Mouse (Mus musculus) hindbrain, embryonic 13.5 days (tissue): ENCODE results near the gene Ubald1. TPM values are rescaled to one million over a fixed set of nuclear protein-coding genes. Genes with fewer than 3 reads are reported as not detected.

ENCODE experiments used
- ATAC-seq: fragments of 200-750 bp; cut with Nextera tagmentation; 2 replicates; pipeline ENCODE4 v1.8.0; 2017; ENCODE audit warnings: moderate TSS enrichment; ENCODE audit not compliant: low FRiP score
- H3K27ac ChIP-seq: fragments of 300-500 bp; sonication (generic); 2 replicates; pipeline ENCODE4 v1.5.1; 2015; ENCODE audit warnings: inconsistent platforms, mild to moderate bottlenecking, moderate library complexity
- H3K27me3 ChIP-seq: fragments of 300-500 bp; sonication (generic); 2 replicates; pipeline ENCODE4 v1.6.1; 2015; ENCODE audit warnings: mild to moderate bottlenecking, inconsistent platforms
- H3K36me3 ChIP-seq: fragments of 300-500 bp; sonication (generic); 2 replicates; pipeline ENCODE4 v1.6.1; 2015; ENCODE audit warnings: mild to moderate bottlenecking, inconsistent platforms
- H3K4me1 ChIP-seq: fragments of 300-500 bp; sonication (generic); replicated peaks from 2 replicates; pipeline ENCODE4 v1.6.1; 2015; ENCODE audit warnings: inconsistent platforms
- H3K4me2 ChIP-seq: fragments of 300-500 bp; sonication (generic); 2 replicates; pipeline ENCODE4 v1.6.1; 2015; ENCODE audit warnings: inconsistent platforms, mild to moderate bottlenecking, moderate library complexity
- H3K4me3 ChIP-seq: fragments of 300-500 bp; sonication (generic); 2 replicates; pipeline ENCODE4 v1.5.1; 2015; ENCODE audit warnings: mild to moderate bottlenecking, inconsistent platforms
- H3K9ac ChIP-seq: fragments of 300-500 bp; sonication (generic); 2 replicates; pipeline ENCODE4 v1.6.1; 2015; ENCODE audit warnings: mild to moderate bottlenecking, inconsistent platforms
- H3K9me3 ChIP-seq: fragments of 300-500 bp; sonication (generic); 2 replicates; pipeline ENCODE4 v1.6.1; 2016; ENCODE audit warnings: inconsistent platforms
- WGBS: fragments of 180-500 bp; shearing (Covaris S2); methylation state at CpG from one replicate; pipeline ENCODE4 v1.1.7; 2015; 5-methylcytosine and 5-hydroxymethylcytosine counted together
- polyA plus RNA-seq: library from polyadenylated mRNA; unstranded; fragments of >200 nt; fragmentation: Nextera tagmentation; extraction: Ambion mirVana; gene quantifications from 2 replicates; pipeline ENCODE4 v1.2.1, GENCODE M21; 2015

Gene Ubald1
- polyA plus RNA-seq, 1 experiment from 2014 or later = 53.7 TPM

GRCm38 (mm10) chr16:4878192-4878885 lies 1.8 kb downstream of the Ubald1 start:
- no peak for ATAC-seq
- peaks cover 31% of the 10 kb centered on the region for H3K36me3 ChIP-seq
- H3K4me1 ChIP-seq = peaks cover 50% of the 10 kb centered on the region
- H3K27ac ChIP-seq = peak overlapping the region; percentile 99
- H3K9me3 ChIP-seq = no peaks in the 10 kb centered on the region
- H3K4me3 ChIP-seq = peak overlapping the region; percentile 67
- 36% methylated on average over 5 of the region's 5 CpGs for WGBS
- peak overlapping the region; percentile 88 for H3K9ac ChIP-seq
- H3K27me3 ChIP-seq = no peaks in the 10 kb centered on the region
- H3K4me2 ChIP-seq = peak overlapping the region; percentile 89

- Histone ChIP-seq H3K9ac (peak overlapping the region; percentile 88), H3K36me3 (peaks cover 32% of the 10 kb centered on the region), H3K4me2 (peak overlapping the region; percentile 89), H3K27me3 (no peaks in the 10 kb centered on the region), H3K4me1 (peaks cover 50% of the 10 kb centered on the region), H3K9me3 (no peaks in the 10 kb centered on the region), H3K27ac (peak overlapping the region; percentile 99; the same call in 1 of the 2 replicates), H3K4me3 (peak overlapping the region; percentile 67)
- WGBS = 67% methylated on average over 3 of the region's 3 CpGs
- no peak for ATAC-seq
These were observed 2.4 kb downstream of the Ubald1 start for GRCm38 (mm10) chr16:4877701-4878100.

GRCm38 (mm10) chr16:4877195-4877594 lies 2.9 kb downstream of the Ubald1 start:
- peaks cover 50% of the 10 kb centered on the region for H3K4me1 ChIP-seq
- no peak for ATAC-seq
- H3K9ac ChIP-seq = peak overlapping the region; percentile 88
- H3K36me3 ChIP-seq = peaks cover 32% of the 10 kb centered on the region
- H3K4me3 ChIP-seq = 0 out of 2 replicates have a peak overlapping the region, but pooled peaks have one; percentile 67
- H3K9me3 ChIP-seq = no peaks in the 10 kb centered on the region
- no peaks in the 10 kb centered on the region for H3K27me3 ChIP-seq
- WGBS = 93% methylated on average over 4 of the region's 4 CpGs
- H3K27ac ChIP-seq = no peak overlapping the region; the same call in 1 of the 2 replicates
- H3K4me2 ChIP-seq = peak overlapping the region; percentile 89

- Histone ChIP-seq H3K4me2 (no peak overlapping the region), H3K36me3 (peaks cover 32% of the 10 kb centered on the region), H3K4me3 (no peak overlapping the region), H3K9ac (no peak overlapping the region), H3K27ac (peak overlapping the region; percentile 35; the same call in 1 of the 2 replicates), H3K27me3 (no peaks in the 10 kb centered on the region), H3K4me1 (peaks cover 40% of the 10 kb centered on the region), H3K9me3 (no peaks in the 10 kb centered on the region)
- no peak for ATAC-seq
- WGBS = 75% methylated on average over 8 of the region's 8 CpGs
These were observed 4.0 kb downstream of the Ubald1 start for GRCm38 (mm10) chr16:4876033-4876680.

GRCm38 (mm10) chr16:4875198-4876032 lies 4.7 kb downstream of the Ubald1 start:
- WGBS = 82% methylated on average over 23 of the region's 23 CpGs
- Histone ChIP-seq H3K4me3 (no peak overlapping the region), H3K9me3 (no peaks in the 10 kb centered on the region), H3K27ac (peak overlapping the region; percentile 35; the same call in 1 of the 2 replicates), H3K9ac (no peak overlapping the region), H3K36me3 (peaks cover 36% of the 10 kb centered on the region), H3K27me3 (no peaks in the 10 kb centered on the region), H3K4me2 (no peak overlapping the region), H3K4me1 (peaks cover 38% of the 10 kb centered on the region)
- no peak for ATAC-seq

GRCm38 (mm10) chr16:4871926-4872325 lies 8.2 kb downstream of the Ubald1 start:
- peaks cover 48% of the 10 kb centered on the region for H3K36me3 ChIP-seq
- H3K27me3 ChIP-seq = no peaks in the 10 kb centered on the region
- WGBS = 77% methylated on average over 2 of the region's 2 CpGs
- no peak overlapping the region for H3K4me3 ChIP-seq
- H3K27ac ChIP-seq = no peak overlapping the region
- no peak overlapping the region for H3K4me2 ChIP-seq
- no peak for ATAC-seq
- no peak overlapping the region for H3K9ac ChIP-seq
- H3K9me3 ChIP-seq = no peaks in the 10 kb centered on the region
- H3K4me1 ChIP-seq = peaks cover 19% of the 10 kb centered on the region

GRCm38 (mm10) chr16:4870490-4870889 lies 9.6 kb downstream of the Ubald1 start:
- H3K4me1 ChIP-seq = peaks cover 5% of the 10 kb centered on the region; the same call in 1 of the 2 replicates
- H3K36me3 ChIP-seq = peaks cover 37% of the 10 kb centered on the region
- no peak overlapping the region for H3K4me3 ChIP-seq
- WGBS = 88% methylated on average over 5 of the region's 5 CpGs
- no peaks in the 10 kb centered on the region for H3K9me3 ChIP-seq
- H3K27ac ChIP-seq = no peak overlapping the region
- no peaks in the 10 kb centered on the region for H3K27me3 ChIP-seq
- H3K4me2 ChIP-seq = no peak overlapping the region
- ATAC-seq = no peak
- H3K9ac ChIP-seq = no peak overlapping the region

GRCm38 (mm10) chr16:4866101-4866695 lies 13.9 kb downstream of the Ubald1 start:
- H3K27me3 ChIP-seq = no peaks in the 10 kb centered on the region
- no peaks in the 10 kb centered on the region for H3K4me1 ChIP-seq
- no peaks in the 10 kb centered on the region for H3K9me3 ChIP-seq
- no peak overlapping the region for H3K9ac ChIP-seq
- no peak for ATAC-seq
- H3K27ac ChIP-seq = no peak overlapping the region
- H3K4me2 ChIP-seq = no peak overlapping the region
- H3K4me3 ChIP-seq = no peak overlapping the region
- 80% methylated on average over 7 of the region's 7 CpGs for WGBS
- peaks cover 16% of the 10 kb centered on the region for H3K36me3 ChIP-seq

- H3K4me3 ChIP-seq = no peak overlapping the region
- H3K9me3 ChIP-seq = no peaks in the 10 kb centered on the region
- no peak overlapping the region for H3K9ac ChIP-seq
- WGBS = 84% methylated on average over 8 of the region's 8 CpGs
- H3K27me3 ChIP-seq = no peaks in the 10 kb centered on the region
- ATAC-seq = no peak
- H3K4me1 ChIP-seq = no peaks in the 10 kb centered on the region
- H3K36me3 ChIP-seq = no peaks in the 10 kb centered on the region
- no peak overlapping the region for H3K4me2 ChIP-seq
- H3K27ac ChIP-seq = no peak overlapping the region
These were observed 16.4 kb downstream of the Ubald1 start for GRCm38 (mm10) chr16:4863742-4864141.

GRCm38 (mm10) chr16:4862863-4863483 lies 17.1 kb downstream of the Ubald1 start:
- Histone ChIP-seq H3K27me3 (no peaks in the 10 kb centered on the region), H3K36me3 (no peaks in the 10 kb centered on the region), H3K4me1 (no peaks in the 10 kb centered on the region), H3K27ac (no peak overlapping the region), H3K4me2 (no peak overlapping the region), H3K9ac (no peak overlapping the region), H3K9me3 (no peaks in the 10 kb centered on the region), H3K4me3 (no peak overlapping the region)
- no peak for ATAC-seq
- WGBS = 54% methylated on average over 9 of the region's 9 CpGs

GRCm38 (mm10) chr16:4861392-4861791 lies 18.7 kb downstream of the Ubald1 start:
- WGBS = 50% methylated on average over 10 of the region's 10 CpGs
- H3K27me3 ChIP-seq = no peaks in the 10 kb centered on the region
- no peak overlapping the region for H3K27ac ChIP-seq
- H3K36me3 ChIP-seq = no peaks in the 10 kb centered on the region
- H3K4me2 ChIP-seq = no peak overlapping the region
- ATAC-seq = no peak
- H3K9ac ChIP-seq = no peak overlapping the region
- H3K9me3 ChIP-seq = no peaks in the 10 kb centered on the region
- H3K4me3 ChIP-seq = no peak overlapping the region
- H3K4me1 ChIP-seq = no peaks in the 10 kb centered on the region
